In the genomic region with DNA sequence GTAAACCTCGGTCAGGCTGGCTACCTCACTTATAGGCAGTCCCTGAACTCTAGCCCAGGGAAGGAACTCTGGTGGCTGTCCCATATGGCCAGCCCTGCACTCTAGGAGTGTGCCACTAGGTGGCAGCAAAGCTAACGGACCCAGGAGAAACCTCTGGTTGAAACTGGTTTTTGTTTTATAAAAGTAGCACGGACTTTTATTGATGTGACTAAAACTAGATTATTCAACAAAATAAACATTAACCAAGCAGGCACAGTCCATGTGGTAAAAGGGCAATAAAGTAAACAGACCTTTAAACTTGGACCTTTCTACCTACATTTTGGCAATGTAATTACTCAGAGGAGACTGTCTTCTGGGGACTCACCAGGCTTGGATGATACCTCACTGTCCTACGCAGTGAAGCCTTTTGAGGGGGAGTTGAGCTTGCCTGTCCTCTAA, we compare ENCODE assay signal across 9 mouse cellular contexts. TPM values are rescaled to one million over a fixed set of nuclear protein-coding genes. Genes with fewer than 3 reads are reported as not detected.
DNase-seq lines count a peak whose midpoint lies in the region; ATAC-seq and TF ChIP-seq lines count a peak whose summit lies in the region.
"Had no signal": no experiment of that assay in that cellular context is flagged by ENCODE, and none has a peak within 500 bp of the region (broad histone marks: within the 10 kb centered on the region; RNA-seq: fewer than 3 reads in every experiment).

No protein-coding gene starts in this region.

- no peak overlapping the region for H3K4me2 ChIP-seq in forebrain, embryonic 13.5 days
- H3K4me2 ChIP-seq: limb, embryonic 12.5 days had no signal

- H3K27me3 ChIP-seq in forebrain, embryonic 13.5 days = no peaks in the 10 kb centered on the region
- H3K27me3 ChIP-seq: limb, embryonic 12.5 days had no signal

- ATAC-seq in forebrain, embryonic 13.5 days = peak; percentile 71
- ATAC-seq in hematopoietic stem cell, adult 5-6 weeks (replicated peaks in 1 of 2; ENCODE audit: insufficient read depth in 1 of 2, low FRiP score in 2 of 2, low TSS enrichment in 1 of 2, low read depth in 1 of 2, poor library complexity in 2 of 2, severe bottlenecking in 2 of 2) = peak; percentile 75 to 76

- in situ Hi-C loops in ES-E14 (cut with MboI; ENCODE audit: low sequenced_read_pairs in 2 of 2, unreplicated experiment in 2 of 2) = loop anchor here in 1 of 2 experiments (25.0 kb wide), 1 partner anchor 431 kb away; no protein-coding TSS in a partner anchor

- WGBS in forebrain, embryonic 13.5 days = 13% methylated on average over 4 of the region's 4 CpGs

- H3K27ac ChIP-seq in ES-E14 (ENCODE audit: insufficient read depth, low read depth, low read length, poor library complexity, severe bottlenecking) = no peak overlapping the region
- H3K27ac ChIP-seq in forebrain, embryonic 13.5 days = no peak overlapping the region
- H3K27ac ChIP-seq: limb, embryonic 12.5 days had no signal

- H3K9ac ChIP-seq in ES-E14 (ENCODE audit: insufficient read depth, low read depth, low read length, poor library complexity, severe bottlenecking) = no peak overlapping the region
- no peak overlapping the region for H3K9ac ChIP-seq in forebrain, embryonic 13.5 days
- H3K9ac ChIP-seq: limb, embryonic 12.5 days had no signal

- no peaks in the 10 kb centered on the region for H3K4me1 ChIP-seq in ES-E14 (ENCODE audit: control insufficient read depth in 2 of 2, insufficient read depth in 2 of 2, low read length in 2 of 2, poor library complexity in 1 of 2)
- peaks cover 18% of the 10 kb centered on the region for H3K4me1 ChIP-seq in forebrain, embryonic 13.5 days

- H3K4me3 ChIP-seq in ES-E14 (ENCODE audit: insufficient read depth in 1 of 2, low read depth in 1 of 2, low read length in 2 of 2, poor library complexity in 1 of 2, severe bottlenecking in 1 of 2) = no peak overlapping the region
- no peak overlapping the region for H3K4me3 ChIP-seq in forebrain, embryonic 13.5 days
- H3K4me3 ChIP-seq: limb, embryonic 12.5 days had no signal

- DNase-seq in ES-E14 (ENCODE audit: low read depth, low spot score) = peak; percentile 50
- DNase-seq in c-Kit-positive CD71-negative TER-119-negative erythroid progenitor cells, embryonic 14.5 days (ENCODE audit: low read depth) = peak; percentile 75
- peak; percentile 49 for DNase-seq in layer of hippocampus, adult 9-11 months
- peak; percentile 85 for DNase-seq in lung, postnatal 10 days
- peak; percentile 69 for DNase-seq in retina, postnatal 7 days (ENCODE audit: low read depth, low spot score)
- peak; percentile 53 to 61 for DNase-seq in urinary bladder, adult 18-20 months (ENCODE audit: low spot score in 2 of 2)

- no peaks in the 10 kb centered on the region for H3K36me3 ChIP-seq in ES-E14 (ENCODE audit: control insufficient read depth, insufficient read depth, low read length, poor library complexity, severe bottlenecking)
- H3K36me3 ChIP-seq in forebrain, embryonic 13.5 days (ENCODE audit: poor library complexity, severe bottlenecking) = peaks cover 23% of the 10 kb centered on the region; the same call in 1 of the 2 replicates

- no peaks in the 10 kb centered on the region for H3K9me3 ChIP-seq in ES-E14 (ENCODE audit: control insufficient read depth, insufficient read depth, low read depth, low read length)
- no peaks in the 10 kb centered on the region for H3K9me3 ChIP-seq in forebrain, embryonic 13.5 days (replicated peaks)
- H3K9me3 ChIP-seq: limb, embryonic 12.5 days had no signal

TF ChIP-seq in ES-E14, 5 proteins besides CTCF, POLR2A, EP300 and RAD21:
- TF ChIP-seq ZC3H11A (IDR thresholded peaks at IDR 0.05; ENCODE audit: borderline replicate concordance, low read depth, low read length) (peak; percentile 79; the same call in 1 of the 2 replicates), ZNF384 (IDR thresholded peaks at IDR 0.05; ENCODE audit: low read depth, low read length) (no peak)

RNA-seq across cellular contexts. Expression of a gene that starts 55.4 kb away (rescaled TPM):
- total RNA-seq in ES-E14 (2012; rRNA removed) = 43.1 and 54.9 TPM in 2 replicates
- 67.7 and 73.8 TPM in 2 replicates for polyA plus RNA-seq in forebrain, embryonic 13.5 days (2015; fragmentation: Nextera tagmentation; extraction: Ambion mirVana)
- total RNA-seq in hematopoietic stem cell, adult 5-6 weeks (2017) = 82.6 and 101 TPM in 2 replicates
